Mouse (Mus musculus) thymus, adult 18-20 months (tissue): Measurements from ENCODE around the gene Actr1b.
"Not testable (repeated sequence)": the region's sequence is repeated elsewhere in the genome, so short reads cannot be mapped to it uniquely, and the experiment has no call there.

Source experiments
- DNase-seq, 2 experiments: peaks; one replicate each; pipeline ENCODE4 v3.0.0; 2022; ENCODE audit warnings: mixed read lengths in 2 of 2

Gene Actr1b

DNA sequence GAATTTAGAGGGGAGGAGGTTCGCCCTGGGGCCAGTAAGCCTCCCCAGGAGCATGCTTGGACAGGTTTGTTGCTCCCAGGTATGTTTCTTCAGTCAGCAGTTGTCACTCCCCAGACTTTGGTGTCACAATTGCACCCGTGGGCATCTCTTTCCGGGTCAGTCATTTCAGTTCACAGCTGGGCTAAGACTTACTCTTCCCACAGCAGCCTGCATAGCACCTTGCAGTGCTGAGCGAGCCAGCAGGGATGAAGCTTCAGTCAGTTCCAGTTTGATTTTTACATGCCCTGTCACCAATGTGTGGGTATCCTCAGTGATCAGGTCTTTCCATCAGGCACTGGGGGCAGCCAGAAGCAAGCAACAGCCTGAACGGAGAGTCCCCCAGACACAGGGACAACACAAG lies 17.2 kb downstream of the Actr1b start:
- no peak for DNase-seq

DNA sequence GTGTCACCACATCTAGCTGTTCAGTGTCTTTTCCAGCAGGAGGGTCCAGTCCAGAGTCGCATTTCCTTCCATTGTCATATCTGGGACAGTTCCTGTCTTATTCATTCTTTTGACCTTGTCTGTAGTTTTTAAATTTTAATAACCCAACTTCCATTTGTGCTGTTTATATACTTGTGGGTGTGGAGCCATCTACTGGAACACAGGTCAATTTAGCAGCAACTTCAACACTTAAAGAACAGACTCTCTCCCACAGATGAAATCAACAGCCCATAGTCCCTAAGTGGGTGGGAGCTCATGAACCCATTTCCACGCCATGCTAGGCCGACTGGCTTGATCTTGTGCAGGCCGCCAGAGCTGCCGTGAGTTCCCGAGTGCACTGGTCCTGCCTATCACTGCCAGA lies 17.8 kb downstream of the Actr1b start:
- DNase-seq = no peak

DNA sequence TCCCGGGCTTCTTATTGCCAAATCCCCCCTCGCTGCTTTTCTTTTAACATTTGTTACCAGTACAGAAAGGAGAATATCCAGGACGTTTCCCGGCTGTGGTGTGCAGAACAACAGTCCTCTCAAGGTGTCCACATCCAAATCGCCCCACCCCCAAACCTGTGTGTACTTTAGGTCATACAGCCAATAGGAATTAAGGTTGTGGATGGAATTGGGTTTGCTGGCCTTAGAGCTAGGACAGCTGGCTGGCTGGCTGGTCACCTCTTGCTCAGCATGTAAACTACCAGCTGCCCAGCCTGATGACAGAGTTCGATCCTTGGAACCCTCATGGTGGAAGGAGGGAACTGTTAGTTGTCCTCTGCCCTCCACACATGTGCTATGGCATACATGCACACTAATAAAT lies 19.4 kb downstream of the Actr1b start:
- DNase-seq = no peak

DNA sequence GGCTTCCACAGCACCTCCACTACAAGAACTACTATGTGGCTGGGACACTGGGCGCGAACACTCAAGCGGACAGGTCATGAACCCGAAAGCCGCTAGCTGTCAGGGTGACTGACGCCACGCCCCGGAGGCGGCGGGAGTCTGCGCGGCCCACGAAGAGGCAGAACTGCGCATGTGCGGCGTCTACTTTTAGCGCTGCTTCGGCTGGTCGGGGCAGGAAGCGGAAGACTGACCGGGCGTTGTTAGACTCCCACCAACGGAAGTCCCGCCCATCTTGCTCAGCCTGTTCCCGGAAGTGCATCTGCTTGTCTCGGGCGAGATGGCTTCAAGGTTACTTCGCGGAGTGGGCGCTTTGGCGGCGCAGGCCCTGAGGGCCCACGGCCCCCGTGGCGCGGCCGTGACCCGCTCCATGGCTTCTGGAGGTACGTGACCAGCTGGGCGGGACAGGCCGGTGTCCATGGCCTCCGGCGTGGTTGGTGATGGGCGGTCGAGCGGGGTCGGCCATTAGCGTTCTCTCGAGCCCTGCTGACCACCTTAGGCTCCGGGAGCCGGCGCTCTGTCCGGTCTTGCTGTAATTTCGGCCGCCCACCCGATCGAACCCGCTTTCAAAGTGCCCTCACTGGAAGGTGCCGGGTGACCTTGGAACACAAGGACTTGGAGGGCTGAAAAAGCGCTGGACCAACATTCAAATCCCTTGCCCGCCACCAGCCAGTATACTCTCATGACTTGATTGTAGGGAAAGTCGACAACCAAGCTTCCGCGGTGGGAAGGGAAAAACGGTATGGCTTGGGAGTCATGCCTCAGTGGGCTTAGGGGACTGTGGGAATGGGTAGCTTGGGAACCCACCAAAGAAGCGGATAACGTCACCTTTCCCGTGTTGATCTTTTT lies 22.7 kb downstream of the Actr1b start, which contains the start of gene Cox5b:
Gene Cox5b (plus strand): TSS at position 179 of the 885 bp plus-strand sequence.
- peak; percentile 94 to 96 for DNase-seq

GRCm38 (mm10) chr1:36690671-36691235 lies 23.5 kb downstream of the Actr1b start:
- no peak for DNase-seq

DNA sequence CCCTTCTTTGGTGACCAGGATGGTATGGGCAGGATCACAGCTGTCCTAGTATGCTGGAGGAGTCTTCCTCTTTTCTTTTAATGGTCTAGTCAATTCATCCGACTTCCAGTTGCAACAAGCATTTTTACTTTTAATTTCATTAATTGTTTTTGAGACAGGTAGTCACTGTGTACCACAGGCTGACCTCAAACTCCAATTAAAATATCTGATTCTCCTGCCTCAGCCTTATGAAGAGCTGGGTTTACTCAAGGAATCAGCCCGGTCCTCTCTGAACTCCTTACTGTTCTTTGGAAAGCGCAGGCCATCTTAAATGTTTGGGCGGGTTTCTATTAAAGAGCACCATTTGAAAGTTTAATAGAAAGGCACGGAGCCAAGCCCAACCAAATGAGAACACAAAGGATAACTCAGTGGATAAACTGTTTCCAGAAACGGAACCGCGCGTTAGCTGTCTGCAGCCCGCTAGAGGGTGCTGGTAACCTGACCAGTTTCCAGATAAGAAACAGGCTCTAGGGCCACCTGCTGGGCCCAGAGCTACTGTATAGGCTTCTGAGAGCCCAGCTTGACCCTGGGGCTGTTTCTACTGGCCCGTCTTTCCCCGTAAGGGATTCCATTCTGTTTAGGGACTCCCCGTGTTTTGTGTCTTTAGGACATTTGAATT lies 30.3 kb downstream of the Actr1b start:
- peak; percentile 42 to 54 for DNase-seq

- no peak for DNase-seq
Measured at GRCm38 (mm10) chr1:36682620-36683355, 31.4 kb downstream of the Actr1b start, which contains the start of gene Fam178b. Gene Fam178b, minus strand, starts transcription at chr1:36683183.

DNA sequence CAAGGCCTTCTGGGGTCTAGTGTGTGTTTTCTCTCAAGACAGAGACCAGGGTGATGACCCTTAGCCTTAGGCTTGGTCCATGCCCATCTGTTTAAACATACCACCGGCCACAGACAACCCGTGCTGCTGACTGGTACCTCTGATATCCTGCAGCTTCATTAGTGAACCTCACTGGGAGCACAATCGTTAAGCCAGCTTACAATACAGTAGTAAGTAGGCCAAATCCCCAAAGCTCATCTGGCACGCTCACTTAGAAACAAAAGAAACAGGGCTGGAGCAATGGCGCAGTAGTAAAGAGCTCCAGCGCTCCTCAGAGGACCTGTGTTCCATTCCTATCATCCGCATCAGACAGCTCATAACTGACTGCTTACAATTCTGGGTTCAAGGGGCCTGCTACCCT lies 33.3 kb downstream of the Actr1b start:
- no peak for DNase-seq

- no peak for DNase-seq
Measured at GRCm38 (mm10) chr1:36674936-36675335, 39.3 kb downstream of the Actr1b start.

DNA sequence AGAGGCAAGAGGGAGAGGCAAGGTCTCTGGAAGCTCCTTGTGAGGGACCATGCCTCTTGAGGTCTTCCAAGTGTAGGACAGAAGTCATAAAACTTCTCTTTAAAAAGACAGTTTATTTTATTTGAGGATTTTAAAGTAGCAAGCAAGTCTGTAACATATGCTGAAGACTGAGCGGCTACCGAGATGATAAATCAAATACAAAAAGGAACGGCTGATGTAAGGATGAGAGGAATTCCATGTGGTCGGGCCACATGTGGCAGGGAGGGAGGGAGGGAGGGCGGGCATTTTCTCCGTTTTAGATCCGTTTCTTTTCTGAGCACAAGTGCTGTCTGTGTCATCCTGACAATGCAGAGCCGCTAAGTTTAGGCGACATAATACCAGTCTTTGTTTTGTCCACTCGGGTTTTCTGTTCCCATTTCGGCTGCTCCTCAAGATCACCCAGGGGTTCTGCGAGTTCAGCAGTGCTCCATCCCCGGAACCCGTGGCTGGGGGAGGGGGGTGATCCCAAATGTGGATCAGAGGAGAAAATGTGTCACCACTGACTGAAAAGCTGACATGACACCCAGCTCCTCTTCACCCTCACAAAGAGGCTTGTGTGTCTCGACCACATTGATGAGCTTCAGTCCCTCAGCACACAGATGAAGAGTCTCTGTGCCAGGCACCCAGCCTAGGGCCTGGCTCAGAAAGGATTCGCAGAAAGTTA lies 41.4 kb downstream of the Actr1b start:
- DNase-seq = no peak

- no peak for DNase-seq
Measured at GRCm38 (mm10) chr1:36671260-36671659, 43.0 kb downstream of the Actr1b start.

GRCm38 (mm10) chr1:36670256-36670655 lies 44.0 kb downstream of the Actr1b start:
- DNase-seq = no peak

- not testable (repeated sequence) for DNase-seq
Measured at GRCm38 (mm10) chr1:36668007-36668406, 46.2 kb downstream of the Actr1b start.

GRCm38 (mm10) chr1:36665934-36666333 lies 48.3 kb downstream of the Actr1b start:
- no peak for DNase-seq

DNA sequence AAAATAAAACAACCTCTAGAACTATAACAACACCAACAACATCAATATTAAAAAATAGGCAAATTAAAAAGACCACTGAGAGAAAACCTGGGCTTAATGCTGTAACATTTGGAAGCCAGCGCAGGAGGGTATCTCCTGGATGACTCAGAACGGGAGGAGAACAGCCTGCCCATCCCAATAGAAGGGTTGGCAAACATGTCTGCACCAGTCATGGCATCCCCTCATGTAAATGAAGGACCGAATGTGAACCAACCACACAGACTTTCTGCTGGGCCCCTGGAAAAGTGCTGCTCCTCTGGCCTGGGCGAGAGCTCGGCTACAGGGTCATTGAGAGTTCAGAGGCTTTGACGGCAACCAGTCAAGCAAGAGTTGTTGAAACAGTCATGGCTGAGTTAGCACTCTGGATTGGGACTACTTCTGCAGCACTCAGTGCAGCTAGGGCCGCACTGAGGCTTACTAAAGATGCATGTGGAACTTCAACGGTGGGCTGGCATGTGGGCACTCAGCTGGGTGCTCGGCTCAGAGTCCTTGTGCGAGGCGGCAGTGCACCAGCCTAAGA lies 49.0 kb downstream of the Actr1b start:
- no peak for DNase-seq

- no peak for DNase-seq
Measured at GRCm38 (mm10) chr1:36664457-36664856, 49.8 kb downstream of the Actr1b start.

DNA sequence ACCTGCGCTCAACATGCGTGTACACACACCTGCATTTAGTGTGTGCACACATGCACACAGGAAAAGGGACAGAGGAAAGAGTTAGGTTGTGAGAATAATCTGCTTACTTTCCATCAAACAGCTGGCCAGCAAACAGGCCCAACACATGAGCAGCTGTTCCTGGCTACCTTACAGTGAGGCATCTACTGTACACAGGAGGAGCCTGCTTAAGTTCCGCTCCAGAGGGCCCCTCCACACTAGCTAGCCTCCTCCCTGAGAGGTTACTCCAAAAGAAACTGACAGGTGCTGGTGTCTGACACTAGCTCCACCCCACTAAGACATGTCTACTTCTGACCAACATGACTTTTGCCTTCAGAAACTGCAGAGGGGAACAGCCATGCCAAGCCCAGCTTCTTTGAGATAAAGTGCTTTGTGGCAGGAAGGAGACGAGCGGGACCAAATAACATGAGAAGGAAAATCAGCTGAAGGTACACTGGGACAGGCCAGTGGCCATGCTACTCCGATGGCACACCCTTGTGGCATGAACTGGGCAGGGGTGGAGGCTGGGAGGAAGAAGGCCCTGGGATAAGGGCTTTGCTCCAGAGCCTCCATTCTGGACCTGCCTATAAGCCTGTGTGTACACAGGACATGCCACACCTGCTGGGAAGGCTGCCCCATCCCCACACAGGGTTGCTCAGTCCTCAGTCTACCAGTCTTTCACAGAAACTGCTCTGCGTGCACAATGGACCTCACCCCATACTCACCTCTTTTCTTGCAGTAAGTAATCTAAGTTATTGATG lies 55.4 kb downstream of the Actr1b start:
- DNase-seq = no peak

DNA sequence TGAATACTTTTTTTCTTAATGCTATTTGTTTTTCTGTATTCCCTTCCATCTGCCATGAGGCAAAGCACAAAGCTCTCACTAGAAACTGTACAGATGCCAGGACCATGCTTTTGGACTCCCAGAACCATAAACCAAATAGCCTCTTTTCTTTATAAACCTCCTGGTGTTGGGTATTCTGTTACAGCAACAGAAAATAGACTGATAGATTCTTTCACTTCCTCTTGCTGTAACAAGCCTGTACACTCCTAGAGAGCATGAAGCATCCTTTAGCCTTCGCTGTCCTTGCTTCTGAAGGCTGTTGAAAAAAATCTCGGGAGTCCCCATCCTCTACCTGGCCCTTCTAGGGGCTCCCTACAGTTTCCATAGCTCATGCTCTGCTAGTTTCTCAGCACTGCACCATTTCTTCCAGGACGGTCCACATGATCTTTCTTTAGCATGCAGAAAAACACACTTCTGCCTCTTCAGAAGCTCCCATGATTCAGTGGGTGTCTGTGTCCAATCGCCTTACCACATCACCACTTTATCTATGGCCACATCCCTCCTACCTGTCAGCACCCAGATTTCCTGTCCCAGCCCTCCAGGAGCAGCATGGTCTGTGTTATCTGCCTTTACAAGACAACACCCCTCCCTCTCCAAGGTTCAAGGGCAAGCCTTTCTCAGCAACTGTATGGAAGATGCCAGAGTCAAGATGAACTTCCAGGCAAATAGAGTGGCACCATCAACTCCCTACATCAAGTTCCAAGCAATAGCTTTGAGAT lies 56.4 kb downstream of the Actr1b start:
- DNase-seq = no peak

DNA sequence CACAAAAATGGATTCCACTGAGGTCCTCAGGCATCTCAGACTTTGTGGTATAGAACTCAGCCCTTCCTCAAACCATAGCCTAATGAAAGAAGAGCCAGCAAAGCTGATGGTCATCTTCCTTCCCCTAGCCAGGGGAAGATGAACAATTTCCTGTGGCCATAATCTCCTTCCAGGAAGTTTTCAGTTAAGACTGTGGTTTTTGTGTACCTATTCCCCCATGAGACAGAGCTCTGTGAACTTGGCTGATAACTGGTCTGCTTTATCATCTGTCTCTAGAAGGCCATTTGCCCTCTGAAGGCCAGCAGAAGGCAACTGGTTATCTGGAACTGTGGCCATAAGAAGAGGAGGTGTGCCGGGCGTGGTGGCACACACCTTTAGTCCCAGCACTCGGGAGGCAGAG lies 58.0 kb downstream of the Actr1b start:
- no peak for DNase-seq

DNA sequence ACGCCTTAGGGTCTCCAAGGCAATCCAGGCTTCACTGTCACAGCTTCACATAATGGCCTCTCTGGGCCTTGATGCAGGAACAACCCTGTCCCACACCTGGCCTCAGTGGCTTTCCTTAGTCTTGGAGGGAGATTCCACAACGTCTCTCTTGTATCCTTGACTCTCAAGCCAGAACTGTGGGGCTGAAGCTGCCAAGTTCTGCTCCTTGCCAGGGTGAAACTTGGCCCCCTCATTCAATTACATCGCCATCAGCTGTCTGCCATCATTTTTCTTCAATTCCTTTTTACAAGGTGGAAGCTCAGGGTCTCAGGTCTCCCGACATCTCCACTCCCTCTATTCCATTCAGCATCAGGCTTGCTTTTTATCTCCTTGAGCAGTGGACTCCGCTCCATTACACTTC lies 59.2 kb downstream of the Actr1b start:
- DNase-seq = no peak
